ENCODE assay signal across 8 mouse cellular contexts in the genomic region with DNA sequence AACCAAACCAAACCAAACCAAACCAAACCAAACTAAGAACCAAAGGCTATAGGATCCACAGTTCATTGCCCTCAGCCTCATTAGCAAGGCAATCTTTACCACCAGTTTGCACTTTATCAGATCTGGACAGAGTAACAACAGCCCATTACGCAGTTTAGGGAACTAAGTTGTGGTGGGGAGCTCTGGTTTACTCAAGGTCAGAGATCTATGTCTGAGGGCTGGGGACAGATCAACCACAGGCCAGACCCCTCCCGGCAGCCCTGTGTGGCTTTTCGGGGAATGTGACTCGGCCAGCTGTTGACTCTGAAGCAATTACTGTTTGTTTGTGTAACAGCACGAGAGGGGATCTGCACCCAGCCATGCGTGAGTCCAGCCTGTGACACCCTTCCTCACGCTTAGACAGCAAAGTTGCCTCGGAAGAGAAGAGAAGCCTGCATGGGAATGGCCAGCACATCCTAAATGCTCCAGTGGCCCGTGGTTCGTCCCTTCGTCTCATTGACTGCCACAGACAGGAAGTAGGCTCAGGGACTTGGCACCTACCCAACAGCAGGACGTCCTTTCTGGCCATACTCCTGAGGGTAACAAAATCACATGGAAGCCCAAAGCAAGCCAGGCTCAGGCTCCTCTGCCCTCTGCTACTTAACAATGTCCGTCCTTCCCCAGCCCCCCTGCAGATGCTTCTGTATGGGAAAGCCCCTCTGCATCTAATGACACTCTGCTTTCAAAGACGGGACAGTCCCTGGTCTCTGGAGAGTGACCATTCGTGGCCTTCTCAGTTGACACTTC. TPM values are rescaled to one million over a fixed set of nuclear protein-coding genes. Genes with fewer than 3 reads are reported as not detected.
DNase-seq lines count a peak whose midpoint lies in the region; ATAC-seq and TF ChIP-seq lines count a peak whose summit lies in the region.

No protein-coding gene starts in this region.

- peak overlapping the region; percentile 7 for H3ac ChIP-seq in C2C12 (ENCODE audit: control insufficient read depth, insufficient read length, low read depth)

- no peaks in the 10 kb centered on the region for H3K27me3 ChIP-seq in C2C12 (ENCODE audit: control insufficient read depth, insufficient read depth, insufficient read length)
- no peaks in the 10 kb centered on the region for H3K27me3 ChIP-seq in forebrain, embryonic 14.5 days (replicated peaks; ENCODE audit: control insufficient read depth, insufficient read depth, low read length)

- TF ChIP-seq CTCF in C2C12 (IDR thresholded peaks at IDR 0.05; ENCODE audit: control insufficient read depth, insufficient read depth, insufficient read length) = no peak

- no peak overlapping the region for H3K4me3 ChIP-seq in C2C12 (ENCODE audit: insufficient read depth, poor library complexity, severe bottlenecking)
- no peak overlapping the region for H3K4me3 ChIP-seq in forebrain, embryonic 14.5 days (ENCODE audit: low read depth, low read length)

- H3K9me3 ChIP-seq in forebrain, embryonic 14.5 days (replicated peaks; ENCODE audit: control insufficient read depth, low read length) = no peaks in the 10 kb centered on the region

- no peaks in the 10 kb centered on the region for H3K4me1 ChIP-seq in forebrain, embryonic 14.5 days (ENCODE audit: control insufficient read depth, insufficient read depth, low read length)

- H3K79me3 ChIP-seq in C2C12 (ENCODE audit: low read depth) = peaks cover 39% of the 10 kb centered on the region

- peak; percentile 61 for DNase-seq in cerebellum, adult 9-11 months
- DNase-seq in cerebellum, postnatal 4 days (ENCODE audit: low spot score in 2 of 2) = no peak
- DNase-seq in gastrocnemius, postnatal 14 days = peak; percentile 68
- peak; percentile 79 to 88 for DNase-seq in kidney, postnatal 4 days
- no peak for DNase-seq in forebrain, embryonic 14.5 days (ENCODE audit: low spot score)
- no peak for DNase-seq in thymus, postnatal 25 days

- intact Hi-C loops in gastrocnemius, postnatal 14 days (cut with DNase I; ENCODE audit: low total_unique reads) = no loop called here

- H3K4me2 ChIP-seq in forebrain, embryonic 14.5 days (ENCODE audit: low read length) = no peak overlapping the region

- H3K27ac ChIP-seq in forebrain, embryonic 14.5 days (ENCODE audit: low read depth, low read length) = no peak overlapping the region

- 83% methylated on average over 15 of the region's 15 CpGs for WGBS in forebrain, embryonic 14.5 days

- no peak overlapping the region for H3K9ac ChIP-seq in forebrain, embryonic 14.5 days (ENCODE audit: low read length)

- H3K36me3 ChIP-seq in C2C12 (ENCODE audit: control insufficient read depth, insufficient read depth) = peaks cover 93% of the 10 kb centered on the region
- H3K36me3 ChIP-seq in forebrain, embryonic 14.5 days (ENCODE audit: control insufficient read depth, insufficient read depth, low read length) = peaks cover 95% of the 10 kb centered on the region

- ATAC-seq in megakaryocyte-erythroid progenitor cell, adult 5-6 weeks (replicated peaks; ENCODE audit: low FRiP score, low TSS enrichment, poor library complexity, severe bottlenecking) = peak; percentile 63
- ATAC-seq in forebrain, embryonic 14.5 days = no peak

- peaks cover 90% of the 10 kb centered on the region for H3K79me2 ChIP-seq in C2C12 (ENCODE audit: control insufficient read depth, insufficient read depth)

TF ChIP-seq in C2C12, 6 proteins besides CTCF, POLR2A, EP300 and RAD21:
- TF ChIP-seq MAX (IDR thresholded peaks at IDR 0.05) (peak; percentile 78), MYOD1 (IDR thresholded peaks at IDR 0.05; ENCODE audit: control insufficient read depth, insufficient read length, low read depth) (peak; percentile 90), CEBPB (IDR thresholded peaks at IDR 0.05; ENCODE audit: low read depth) (peak; percentile 73), USF1 (IDR thresholded peaks at IDR 0.05; ENCODE audit: low read depth) (no peak), MYOG (IDR thresholded peaks at IDR 0.05; ENCODE audit: control insufficient read depth, extremely low read depth, insufficient read length) (no peak), FOSL1 (IDR thresholded peaks at IDR 0.05; ENCODE audit: insufficient read depth, low read length, poor library complexity, severe bottlenecking) (no peak)
TF ChIP-seq in C2C12: peak in this region for 3.

RNA-seq across cellular contexts. Expression of a gene that starts 16.3 kb away (rescaled TPM):
- 190 TPM for polyA plus RNA-seq in C2C12 (2012; fragmentation: generic; extraction: Trizol)
- 100 to 1,000 TPM in 1 of 2 experiments, 10 to 100 TPM in 1; 73.8 to 101 TPM for total RNA-seq in gastrocnemius, postnatal 14 days (2021)
- 0.26 TPM in 1 of 2 replicates, not detected in the other for total RNA-seq in megakaryocyte-erythroid progenitor cell, adult 5-6 weeks (2014; fragmentation: Nextera tagmentation)
- total RNA-seq in megakaryocyte-erythroid progenitor cell, adult 5-6 weeks (2017) = 0.04 TPM in 1 of 2 replicates, not detected in the other
- polyA plus RNA-seq in forebrain, embryonic 14.5 days (2014; fragmentation: Nextera tagmentation; extraction: Ambion mirVana) = 60.2 and 81.2 TPM in 2 replicates

RNA-seq across cellular contexts. Expression of a gene that starts 38.1 kb away (rescaled TPM):
- 0.26 TPM for polyA plus RNA-seq in C2C12 (2012; fragmentation: generic; extraction: Trizol)
- 10 to 100 TPM; 16.1 to 16.6 TPM for total RNA-seq in gastrocnemius, postnatal 14 days (2021)
- total RNA-seq in megakaryocyte-erythroid progenitor cell, adult 5-6 weeks (2014; fragmentation: Nextera tagmentation) = 51.7 and 57.9 TPM in 2 replicates
- 32.2 and 35.3 TPM in 2 replicates for total RNA-seq in megakaryocyte-erythroid progenitor cell, adult 5-6 weeks (2017)
- polyA plus RNA-seq in forebrain, embryonic 14.5 days (2014; fragmentation: Nextera tagmentation; extraction: Ambion mirVana) = 3.4 and 3.7 TPM in 2 replicates

Comparison
In these comparisons a context has a peak if more than half of its experiments do, and no peak if none do; other contexts are left out.
1. DNase-seq: peak in cerebellum, adult 9-11 months (single experiment), gastrocnemius, postnatal 14 days (single experiment) and kidney, postnatal 4 days (2 of 2); none in cerebellum, postnatal 4 days (0 of 2), forebrain, embryonic 14.5 days (single experiment) and thymus, postnatal 25 days (single experiment).
2. RNA of a gene that starts 16.3 kb away (total RNA-seq): 73.8 to 101 TPM in gastrocnemius, postnatal 14 days; 0.04 to 0.26 TPM in megakaryocyte-erythroid progenitor cell, adult 5-6 weeks; every median in the first group is over 10 times any median in the second.